Mouse (Mus musculus): ENCODE results near the gene Ptger1.

DNA sequence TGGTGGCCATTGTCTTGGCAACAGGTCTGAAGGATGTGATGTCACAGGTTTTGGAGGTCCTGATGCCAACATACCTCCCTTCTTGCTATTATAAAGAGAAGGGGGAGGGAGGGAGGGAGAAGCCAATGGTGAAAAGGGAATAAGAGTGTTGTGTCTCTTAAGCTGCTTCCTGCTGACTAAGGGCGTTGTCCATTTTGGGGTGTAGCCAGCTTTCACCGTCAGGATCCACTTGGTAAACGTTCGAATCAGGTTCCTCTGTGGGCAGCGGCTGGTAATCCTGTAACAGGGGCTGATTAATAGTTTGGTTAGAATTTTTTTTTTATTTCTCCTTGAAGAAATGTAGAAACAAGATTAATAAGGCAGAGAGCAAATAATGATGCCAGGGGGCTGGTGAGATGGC is 26.8 kb upstream of the Ptger1 start:
- TF ChIP-seq EP300 (optimal IDR thresholded peaks at IDR 0.05) (no peak), CTCF (IDR thresholded peaks at IDR 0.05; ENCODE audit: low read depth) (no peak)

All from stomach, postnatal 0 days (tissue).